Mouse (Mus musculus) layer of hippocampus, adult 8-10 months (tissue): ENCODE data around the gene Cda. TPM values are rescaled to one million over a fixed set of nuclear protein-coding genes. Genes with fewer than 3 reads are reported as not detected.

ENCODE experiments used
- DNase-seq, 2 experiments: peaks; one replicate each; pipeline ENCODE4 v3.0.0; 2022; ENCODE audit warnings: low spot score in 2 of 2
- total RNA-seq, 4 experiments: library from RNA; stranded (reverse); gene quantifications; 2 replicates each; pipeline ENCODE4 v1.2.4; 2022

Gene Cda
- total RNA-seq, 4 experiments from 2014 or later, result 2.0 to 3.2 (median 2.7) TPM

GRCm38 (mm10) chr4:138368498-138369260 lies 887 bp upstream of the Cda start:
- no peak for DNase-seq

GRCm38 (mm10) chr4:138366561-138366960 lies 1.2 kb downstream of the Cda start:
- no peak for DNase-seq

DNA sequence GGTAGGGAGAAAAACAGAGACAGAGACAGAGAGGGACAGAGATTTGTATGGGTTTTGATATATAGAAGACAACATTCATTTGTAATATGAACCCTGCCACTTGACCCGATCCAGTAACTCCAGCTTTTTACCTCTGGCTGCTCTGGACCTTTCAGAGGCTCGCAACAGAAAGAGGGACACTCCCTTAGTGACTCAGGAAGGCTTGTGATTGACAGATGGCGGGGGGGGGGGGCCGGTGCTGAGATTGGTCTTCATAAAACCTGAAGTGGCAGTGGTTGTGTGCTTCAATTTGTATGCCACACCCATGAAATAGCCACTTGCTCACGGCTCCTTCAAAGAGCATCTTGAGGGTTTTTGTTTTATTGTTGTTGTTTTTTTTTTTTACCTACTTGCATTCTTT lies 4.3 kb downstream of the Cda start:
- no peak for DNase-seq

GRCm38 (mm10) chr4:138362883-138363282 lies 4.9 kb downstream of the Cda start:
- no peak for DNase-seq

DNA sequence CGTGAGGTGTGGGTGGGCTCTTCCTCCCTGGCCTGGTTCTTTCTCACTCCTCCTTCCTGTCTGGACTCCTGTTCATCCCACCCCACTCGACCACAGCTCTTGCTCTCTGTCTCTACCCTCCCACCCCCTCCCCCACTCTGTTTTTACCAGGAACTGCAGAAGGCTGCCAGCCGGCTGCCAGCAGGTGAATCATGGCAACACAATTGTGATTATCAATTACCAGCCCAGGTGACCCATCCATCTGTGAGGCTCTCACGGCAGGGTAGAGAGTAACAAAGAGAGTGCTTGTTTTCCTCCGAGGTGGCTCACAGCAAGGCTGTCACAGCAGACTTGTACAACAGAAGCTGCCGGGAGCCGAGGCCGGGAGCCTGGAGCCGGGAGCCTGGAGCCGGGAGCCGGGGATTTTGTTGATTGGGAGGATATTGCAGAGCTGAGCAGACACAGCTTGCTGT lies 6.4 kb downstream of the Cda start:
- peak in 1 of 2 experiments; percentile 36 for DNase-seq

DNA sequence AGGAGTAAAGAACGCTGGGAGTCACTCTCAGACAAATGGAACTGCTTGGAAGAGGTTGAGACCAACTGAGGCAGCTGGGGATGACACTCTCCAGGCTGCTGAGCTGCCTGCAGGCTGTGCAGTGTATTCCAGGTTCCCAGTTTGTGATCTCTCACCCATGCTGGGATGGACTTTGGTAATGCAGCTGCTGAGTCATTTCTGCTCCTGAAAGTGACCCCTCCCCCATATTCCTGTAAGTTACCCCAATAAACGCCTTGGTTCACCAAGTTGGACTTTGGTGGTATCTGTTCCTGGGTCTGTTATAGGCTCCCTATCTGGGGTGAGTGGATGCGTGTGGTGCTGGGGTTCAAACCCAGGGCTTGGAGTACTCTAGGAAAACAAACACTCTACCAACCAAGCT lies 9.6 kb downstream of the Cda start:
- no peak for DNase-seq

GRCm38 (mm10) chr4:138356551-138356950 lies 11.2 kb downstream of the Cda start:
- DNase-seq, result no peak

DNA sequence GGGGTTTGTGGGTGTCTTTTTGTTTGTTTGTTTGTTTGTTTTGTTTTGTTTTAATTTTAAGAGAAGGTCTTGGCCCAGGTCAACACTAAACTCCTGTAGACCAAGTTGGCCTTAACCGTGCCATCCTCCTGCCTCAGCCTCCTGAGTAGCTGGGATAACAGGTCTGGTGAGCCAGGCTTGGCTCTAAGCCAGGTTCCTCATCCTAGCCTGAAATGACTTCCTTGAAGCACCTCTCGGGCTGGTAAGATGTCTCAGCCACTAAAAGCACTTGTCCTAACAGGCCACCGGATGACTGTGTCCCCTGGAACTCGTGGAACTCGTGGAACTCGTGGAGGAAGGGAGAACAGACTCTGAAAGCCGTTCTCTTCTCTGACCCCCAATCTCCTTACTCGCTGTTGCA lies 11.7 kb downstream of the Cda start:
- no peak for DNase-seq

DNA sequence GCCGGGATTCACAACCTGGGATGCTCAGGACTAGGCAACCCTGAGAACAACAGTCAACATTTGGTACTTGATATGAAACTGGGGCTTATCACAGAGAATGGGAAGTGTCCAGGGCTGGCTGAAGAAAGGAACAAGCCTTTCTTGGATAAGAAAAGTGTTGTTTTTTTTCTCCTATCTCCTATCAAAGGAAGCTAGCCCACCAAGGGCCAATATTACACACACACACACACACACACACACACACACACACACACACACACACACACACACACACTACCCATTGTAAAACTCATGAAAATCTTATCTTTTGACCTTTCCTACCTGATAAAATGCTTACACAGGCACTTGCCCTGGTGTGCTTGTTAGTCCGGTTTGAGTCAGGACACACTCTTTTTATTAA lies 12.3 kb downstream of the Cda start:
- no peak for DNase-seq

GRCm38 (mm10) chr4:138353438-138354171 lies 14.2 kb downstream of the Cda start:
- no peak for DNase-seq

- DNase-seq, result no peak
These were observed 15.1 kb downstream of the Cda start for GRCm38 (mm10) chr4:138352692-138353091.

- DNase-seq, result no peak
These were observed 16.0 kb downstream of the Cda start for GRCm38 (mm10) chr4:138351821-138352220.

DNA sequence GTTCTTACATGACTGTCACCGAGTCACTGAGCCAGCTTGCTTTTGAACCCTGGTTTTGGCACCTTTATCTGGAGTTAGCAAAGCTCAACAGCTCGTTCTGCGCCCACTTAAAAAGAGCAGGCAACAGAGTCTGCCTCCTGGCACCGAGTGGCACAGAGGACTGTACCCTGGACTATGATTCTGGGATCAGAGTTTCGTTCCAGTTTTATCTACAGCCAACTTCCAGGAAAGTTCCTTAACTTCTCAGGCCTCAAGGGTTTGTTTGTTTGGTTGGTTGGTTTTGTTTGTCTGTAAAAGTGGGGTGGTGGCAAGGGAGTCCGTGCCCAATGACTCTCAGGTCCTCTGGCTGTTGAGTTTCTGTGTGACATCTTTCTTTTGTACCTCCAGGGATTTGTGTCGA lies 19.1 kb downstream of the Cda start:
- no peak for DNase-seq

DNA sequence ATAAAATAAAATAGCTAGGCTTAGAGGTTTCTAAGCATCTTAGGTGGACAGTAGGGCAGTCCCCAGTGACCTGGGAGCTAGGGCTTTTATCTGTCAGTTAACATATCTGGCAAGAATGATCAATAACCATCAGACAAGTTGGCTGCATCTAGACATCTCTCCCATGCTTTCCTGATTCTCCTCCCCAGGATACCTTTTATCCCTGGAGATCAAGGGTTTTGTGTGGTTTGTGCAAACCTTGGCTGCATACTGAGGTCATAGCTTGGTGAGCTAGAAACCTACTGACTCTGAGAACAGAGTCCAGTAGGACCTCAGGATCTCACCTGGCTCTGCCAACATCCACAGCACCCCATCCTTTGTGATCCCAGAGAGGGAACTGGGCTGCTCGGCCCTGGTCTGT lies 20.5 kb downstream of the Cda start:
- DNase-seq, result no peak

- no peak for DNase-seq
These were observed 22.8 kb downstream of the Cda start for GRCm38 (mm10) chr4:138344891-138345545.

GRCm38 (mm10) chr4:138343341-138343837 lies 24.4 kb downstream of the Cda start:
- DNase-seq, result no peak

DNA sequence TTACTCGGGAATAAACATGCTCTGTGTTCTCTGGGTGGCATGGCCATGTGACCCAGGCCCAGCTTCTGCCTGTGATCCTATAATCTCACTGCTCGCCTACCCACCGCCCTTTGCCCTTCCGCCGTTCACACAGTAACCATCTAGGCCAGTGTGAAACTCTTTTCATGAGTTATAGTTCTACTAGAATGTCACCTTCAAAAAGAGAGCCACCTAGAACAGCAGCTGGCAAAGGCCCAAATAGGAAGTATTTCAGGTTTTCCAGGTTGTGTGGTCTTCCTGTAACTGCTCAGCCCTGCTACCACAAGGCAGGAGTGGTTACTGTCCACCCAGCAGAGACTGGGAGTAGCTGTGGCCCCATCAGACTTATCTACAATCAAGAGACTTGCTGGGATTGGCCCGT lies 25.0 kb downstream of the Cda start:
- no peak for DNase-seq

GRCm38 (mm10) chr4:138342048-138342447 lies 25.7 kb downstream of the Cda start:
- no peak for DNase-seq

DNA sequence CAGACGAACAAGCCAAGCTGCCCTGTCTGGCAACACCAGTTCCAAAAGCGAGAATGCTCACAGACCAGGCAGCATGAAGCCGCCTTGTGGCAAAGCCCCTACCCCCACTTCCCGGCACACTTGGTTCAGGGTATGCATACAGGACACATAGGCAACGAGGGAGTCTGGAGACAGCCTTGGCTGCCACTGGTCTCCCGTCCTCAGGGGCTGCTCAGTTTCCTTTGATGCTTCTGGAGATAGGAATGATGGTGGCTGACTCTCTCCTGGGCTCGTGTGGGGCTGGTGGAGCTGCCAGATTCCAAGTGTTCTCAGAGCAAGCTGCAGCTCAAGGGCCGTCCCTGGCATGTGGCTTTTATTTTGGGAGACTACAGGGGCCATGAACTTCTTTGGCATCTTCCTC lies 26.4 kb downstream of the Cda start:
- DNase-seq, result no peak

DNA sequence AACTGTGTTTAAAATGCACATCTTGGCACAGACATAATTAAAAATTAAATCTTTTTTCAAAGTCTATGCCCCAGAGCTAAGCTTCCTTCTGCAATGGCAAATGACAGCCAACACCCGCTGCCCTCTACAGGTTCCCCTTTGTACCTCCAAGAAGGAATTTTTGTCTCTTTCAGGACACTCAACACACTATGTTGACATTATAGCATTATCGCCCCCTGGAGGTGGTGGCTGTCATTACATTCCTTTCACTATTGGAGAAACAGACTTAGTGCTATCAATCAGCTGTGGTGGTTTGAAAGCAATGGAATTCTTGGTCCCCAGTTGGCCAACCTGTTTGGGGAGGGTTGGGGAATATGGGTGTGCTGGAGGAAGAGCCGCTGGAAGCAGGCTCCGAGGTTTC lies 27.8 kb downstream of the Cda start:
- peak in 1 of 2 experiments; percentile 58 for DNase-seq

DNA sequence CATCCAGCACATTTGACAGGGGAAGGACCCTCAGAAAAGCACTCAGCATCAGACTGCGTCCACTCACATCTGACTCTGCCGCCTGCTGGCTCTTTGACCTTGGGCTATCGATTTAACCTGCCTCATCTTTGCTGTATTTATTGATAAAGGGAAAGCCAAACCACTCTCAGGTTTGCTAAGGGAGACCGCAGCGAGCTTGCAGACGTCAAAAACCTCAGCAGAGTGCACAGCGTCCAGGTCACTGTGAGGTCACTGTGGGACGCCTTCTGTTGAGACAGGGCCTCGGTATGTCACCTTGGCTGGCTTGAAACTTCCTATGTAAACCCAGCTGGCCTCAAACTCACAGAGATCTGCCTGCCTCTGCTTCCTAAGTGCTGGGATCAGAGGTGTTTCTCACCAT lies 30.5 kb downstream of the Cda start:
- no peak for DNase-seq

- DNase-seq, result no peak
These were observed 30.9 kb downstream of the Cda start for GRCm38 (mm10) chr4:138336876-138337275.
